Mouse (Mus musculus) small intestine, adult 2 months (tissue): Measurements from ENCODE around the gene Slc7a10.

Experiments used
- CTCF ChIP-seq: fragments of 200-500 bp; IDR thresholded peaks from 2 replicates; pipeline ENCODE4 v1.5.1; 2012; ENCODE audit warnings: low read depth, mild to moderate bottlenecking, control low read depth, inconsistent platforms, low read length, moderate library complexity, mixed read lengths; ENCODE audit not compliant: insufficient replicate concordance, insufficient read length; ENCODE audit errors: extremely low read depth
- POLR2A ChIP-seq: fragments of 200-500 bp; IDR thresholded peaks from 2 replicates; pipeline ENCODE4 v1.6.1; 2012; ENCODE audit warnings: low read depth, mild to moderate bottlenecking, control low read depth, inconsistent platforms, low read length, moderate library complexity

DNA sequence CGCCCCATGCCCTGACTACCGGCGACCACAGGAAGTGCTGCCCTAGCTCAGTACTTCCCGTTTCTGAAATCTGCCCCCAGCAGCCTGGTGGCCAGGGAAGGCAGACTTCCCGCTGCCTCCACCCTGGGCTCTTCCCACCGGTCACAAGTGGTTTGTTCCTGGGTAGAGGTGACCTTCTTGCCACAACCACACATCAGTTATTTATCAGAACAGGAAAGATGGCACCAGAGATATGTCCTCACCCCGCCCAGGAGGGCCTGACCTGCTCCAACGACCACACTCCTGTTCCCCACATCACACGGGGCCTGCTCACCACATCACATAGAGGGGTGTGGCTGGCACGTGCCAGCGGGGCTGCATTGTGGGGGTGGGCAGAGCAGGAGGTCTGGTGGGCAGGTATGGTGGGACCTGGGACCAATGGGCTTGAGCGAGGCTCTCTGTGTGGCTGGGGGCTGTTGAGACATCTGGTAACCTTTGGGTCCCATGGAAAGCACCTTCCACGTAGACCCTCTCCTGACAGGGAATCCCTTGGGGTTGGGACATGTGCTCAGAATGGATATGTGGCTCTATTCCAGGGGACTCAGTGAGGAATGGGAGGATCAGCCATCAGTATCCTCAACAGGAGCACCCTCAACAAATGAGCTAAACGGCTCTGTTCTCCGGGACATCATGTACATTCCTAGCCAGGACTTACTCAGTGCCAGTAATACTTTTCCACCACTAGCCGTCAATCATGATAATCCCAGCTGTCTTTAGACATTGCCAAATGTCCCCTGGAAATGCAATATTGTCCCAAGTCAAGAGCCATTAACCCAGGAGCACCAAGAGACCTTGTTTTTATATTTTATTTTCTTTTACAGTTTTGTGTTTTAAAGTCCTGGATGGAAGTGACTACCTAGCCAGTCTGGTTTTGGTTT is 29.4 kb upstream of the Slc7a10 start:
- no peak for TF ChIP-seq CTCF
- TF ChIP-seq POLR2A, result no peak
